Mouse (Mus musculus): Measurements from ENCODE around the gene Tardbp. TPM values are rescaled to one million over a fixed set of nuclear protein-coding genes. Genes with fewer than 3 reads are reported as not detected.

Gene Tardbp
- total RNA-seq, 2 experiments from 2014 or later, result 218 to 224 TPM

Other genes with a start within 250 kb of the Tardbp start
- gene Ubiad1, start 182.2 kb downstream of the Tardbp start, total RNA-seq (2021), result 1 to 10 TPM; 7.9 to 8.4 TPM
- 10 to 100 TPM; 80.7 to 85.9 TPM for gene Mtor, start 178.4 kb downstream of the Tardbp start, total RNA-seq (2021)
- under 1 TPM in 1 of 2 experiments, not detected in 1; 0.28 TPM for gene Angptl7, start 126.6 kb downstream of the Tardbp start, total RNA-seq (2021)
- gene Exosc10, start 68.6 kb downstream of the Tardbp start, total RNA-seq (2021), result 10 to 100 TPM; 50.5 to 52.7 TPM
- 10 to 100 TPM; 68.4 to 70.0 TPM for gene Srm, start 35.5 kb downstream of the Tardbp start, total RNA-seq (2021)
- gene Masp2, start 24.5 kb downstream of the Tardbp start, total RNA-seq (2021), result 1 to 10 TPM; 3.2 to 4.1 TPM
- gene Gm572, start 16.3 kb upstream of the Tardbp start, total RNA-seq (2021), result not detected
- under 1 TPM; 0.52 to 0.66 TPM for gene Casz1, start 177.4 kb upstream of the Tardbp start, total RNA-seq (2021)